Mouse (Mus musculus) lung, postnatal 14 days (tissue): ENCODE results near the gene Hpcal4.

ENCODE experiments used
- DNase-seq: peaks from one replicate; pipeline ENCODE4 v3.0.0; 2021

The Hpcal4 gene

DNA sequence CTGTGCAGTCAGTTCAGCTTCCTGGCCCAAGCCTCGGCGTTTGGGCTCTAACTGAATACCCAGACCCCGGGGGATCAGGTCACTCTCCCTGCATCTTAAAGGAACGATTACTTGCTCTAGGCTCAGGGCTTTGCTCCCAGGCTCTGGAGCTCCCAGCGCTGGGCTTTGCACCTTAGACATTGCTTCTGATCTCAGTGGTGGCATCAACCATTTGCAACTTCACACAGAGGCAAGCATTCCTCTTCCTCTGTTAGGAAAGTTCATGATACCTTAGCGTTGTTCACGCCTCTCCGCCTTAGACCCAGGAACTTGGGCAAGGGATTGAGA is 19.0 kb downstream of the Hpcal4 start:
- DNase-seq, result no peak

DNA sequence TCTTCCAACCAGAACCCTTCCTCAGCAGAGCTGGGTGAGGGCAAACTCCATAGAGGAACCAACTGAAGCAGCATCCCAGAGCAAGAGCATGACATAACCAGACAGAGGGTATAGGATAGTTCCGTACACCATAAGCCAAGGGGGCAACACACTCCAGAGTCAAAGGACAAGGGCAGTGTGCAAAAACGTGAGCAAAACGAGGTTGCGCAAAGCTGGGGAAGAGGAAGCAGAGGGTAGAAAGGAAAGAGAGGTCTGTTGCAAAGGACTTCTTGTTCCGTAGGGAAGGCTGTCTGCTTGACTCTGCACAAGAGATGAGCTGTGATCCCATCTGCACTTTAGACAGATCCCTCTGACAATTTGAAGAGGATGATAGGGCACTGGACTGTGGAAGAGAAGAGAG is 24.3 kb downstream of the Hpcal4 start:
- DNase-seq, result no peak

DNA sequence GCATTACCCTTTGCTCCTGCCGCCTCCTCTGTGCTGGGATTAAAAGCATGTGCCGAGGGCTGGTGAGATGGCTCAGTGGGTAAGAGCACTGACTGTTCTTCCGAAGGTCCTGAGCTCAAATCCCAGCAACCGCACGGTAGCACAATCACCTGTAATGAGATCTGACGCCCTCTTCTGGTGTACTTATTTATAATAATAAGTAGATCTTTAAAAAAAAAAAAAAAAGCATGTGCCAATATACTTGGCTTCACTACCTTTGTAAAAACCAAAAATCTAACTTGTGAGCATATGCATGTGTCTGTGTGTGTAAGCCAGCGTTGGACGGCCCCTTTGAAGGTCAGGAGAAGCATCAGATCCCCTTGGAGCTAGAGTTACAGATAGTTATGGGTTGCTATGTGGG is 28.0 kb downstream of the Hpcal4 start:
- no peak for DNase-seq

DNA sequence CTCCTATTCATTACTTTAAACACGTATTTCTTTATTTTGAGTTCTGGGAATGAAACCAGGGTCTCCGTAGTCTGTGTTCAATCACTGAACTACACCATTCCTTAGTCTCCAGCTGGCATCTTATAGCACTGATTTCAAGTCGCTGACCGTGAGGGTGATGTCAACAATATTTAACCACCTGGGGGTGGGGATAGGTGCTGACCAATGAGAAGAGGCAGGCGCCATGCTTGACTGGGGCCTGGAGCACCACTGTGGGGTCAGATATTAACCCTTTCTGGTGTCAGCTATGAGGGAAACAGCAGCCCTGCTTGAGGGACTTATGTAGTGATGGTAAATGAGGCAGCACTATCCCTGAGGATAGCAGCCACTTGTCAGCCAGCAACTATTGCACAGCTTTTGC is 28.4 kb downstream of the Hpcal4 start:
- no peak for DNase-seq

DNA sequence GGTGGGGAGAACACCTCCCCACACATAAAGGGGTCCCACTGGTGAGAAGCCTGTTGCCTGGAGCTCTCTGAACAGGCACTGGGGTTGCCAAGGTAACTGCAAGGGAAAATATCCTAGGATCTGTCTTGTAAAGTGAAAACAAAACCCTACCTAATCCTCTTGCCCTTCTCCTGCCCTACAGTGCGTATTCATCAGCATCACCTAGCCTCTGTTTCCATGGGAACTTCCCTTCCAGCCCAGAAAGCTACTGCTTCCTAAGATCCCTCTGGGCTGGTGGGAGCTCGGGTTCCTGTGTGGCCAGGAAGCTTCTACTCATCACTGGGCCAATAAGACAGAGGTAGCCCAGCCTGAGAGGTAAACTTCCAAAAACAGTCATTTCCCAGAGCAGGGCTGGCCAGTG is 29.3 kb downstream of the Hpcal4 start:
- no peak for DNase-seq

DNA sequence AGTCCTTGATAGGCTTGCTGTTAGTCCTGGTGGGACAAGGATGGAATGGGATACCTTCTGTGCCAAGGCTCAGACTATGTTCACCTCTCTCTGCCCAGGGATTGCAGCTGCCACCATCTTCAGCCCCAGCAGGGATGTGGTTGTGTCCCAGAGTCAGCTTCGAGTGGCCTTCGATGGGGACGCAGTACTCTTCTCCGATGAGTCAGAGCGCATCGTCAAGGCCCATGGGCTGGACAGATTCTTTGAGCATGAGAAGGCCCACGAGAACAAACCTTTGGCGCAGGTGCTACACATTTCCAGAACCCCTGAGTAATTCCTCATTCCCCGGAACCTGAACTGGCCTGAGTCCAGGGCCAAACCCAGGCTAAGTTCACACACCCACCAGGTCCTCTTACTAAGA is 30.9 kb downstream of the Hpcal4 start:
- DNase-seq, result no peak

DNA sequence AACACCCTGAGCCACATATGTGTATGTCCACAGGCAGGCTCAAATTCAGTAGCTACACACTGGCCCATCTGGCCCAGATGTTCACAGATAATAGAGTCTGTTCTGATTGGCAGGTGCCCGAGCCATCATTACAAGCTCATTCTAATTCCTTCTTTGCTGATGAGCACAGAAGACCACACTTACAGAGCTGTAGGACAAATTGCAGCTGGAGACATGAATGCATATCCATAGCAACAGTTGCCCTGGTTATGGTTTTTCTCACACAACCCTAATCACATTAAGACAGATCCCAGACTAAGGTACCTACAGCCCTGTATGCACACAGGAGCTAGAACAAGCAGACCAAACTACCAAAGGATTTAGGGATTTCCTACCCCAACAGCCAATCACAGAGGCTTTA is 32.3 kb downstream of the Hpcal4 start:
- no peak for DNase-seq

DNA sequence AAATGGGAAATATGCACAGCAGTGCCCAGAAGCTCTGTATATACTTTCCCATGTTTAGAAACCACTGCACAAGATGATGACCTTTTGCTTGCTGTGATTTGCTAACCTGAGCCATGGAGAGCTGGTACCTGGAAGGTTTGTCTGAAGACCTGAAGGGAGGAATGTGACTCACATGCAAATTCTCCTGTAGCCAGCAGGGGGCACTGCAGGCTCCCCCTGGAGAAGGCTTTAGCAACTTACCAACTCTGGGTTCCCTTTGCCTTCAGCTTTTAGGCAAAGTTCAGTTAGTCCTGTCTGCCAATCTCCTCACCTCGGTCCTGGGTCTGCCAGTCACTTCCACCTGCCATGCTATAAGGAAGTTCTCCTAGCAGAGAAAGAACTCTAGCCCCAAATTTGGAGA is 33.8 kb downstream of the Hpcal4 start:
- peak; percentile 53 for DNase-seq

DNA sequence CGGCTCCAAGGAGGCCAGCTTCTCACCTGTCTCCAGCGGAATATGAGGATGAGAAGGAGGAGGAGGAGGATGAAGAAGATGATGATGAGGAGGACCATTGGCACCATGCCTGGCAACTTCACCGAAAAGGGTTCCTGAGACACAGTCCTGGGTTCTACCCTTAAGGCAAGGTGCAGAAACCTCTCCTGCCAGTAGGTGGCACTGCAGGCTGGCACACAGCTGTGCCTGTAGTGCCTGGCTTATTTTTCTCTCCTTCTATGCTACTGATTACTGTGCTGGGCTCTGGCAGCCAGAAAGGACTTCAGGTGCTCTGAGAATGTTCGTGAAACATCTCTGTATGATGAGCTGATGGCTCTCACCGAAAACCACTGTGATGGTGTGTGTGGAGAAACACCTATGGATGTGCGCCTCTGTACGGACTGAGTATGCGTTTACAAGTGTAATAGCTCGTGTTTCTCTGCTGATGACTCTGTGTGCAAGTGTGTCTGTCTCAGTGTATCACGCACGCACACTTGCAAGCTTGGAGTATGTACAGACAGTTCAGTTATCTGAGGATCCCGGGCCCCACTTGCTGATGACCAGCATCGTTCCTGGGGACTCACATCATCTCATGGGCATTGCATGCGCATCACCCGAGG is 36.8 kb downstream of the Hpcal4 start:
- peak; percentile 78 for DNase-seq

DNA sequence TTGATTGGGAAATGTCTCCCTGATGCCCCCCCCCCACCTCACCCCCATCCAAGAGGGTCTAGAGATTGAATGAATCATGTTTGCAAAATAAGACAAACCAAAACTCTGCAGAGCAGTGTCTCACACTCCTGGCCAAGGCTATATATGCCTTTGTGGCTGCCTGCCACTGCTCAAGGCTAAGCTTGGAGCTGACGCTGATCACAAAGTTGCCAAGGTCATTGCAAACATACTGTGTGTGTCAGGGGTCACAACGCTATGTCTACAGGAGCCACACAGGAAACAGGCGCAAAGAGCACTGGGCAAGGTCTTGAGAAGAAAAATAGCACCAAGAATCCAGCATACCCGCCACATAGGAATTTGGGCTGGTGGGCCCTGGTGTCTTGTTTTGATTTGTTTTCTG is 37.6 kb downstream of the Hpcal4 start:
- DNase-seq, result no peak

DNA sequence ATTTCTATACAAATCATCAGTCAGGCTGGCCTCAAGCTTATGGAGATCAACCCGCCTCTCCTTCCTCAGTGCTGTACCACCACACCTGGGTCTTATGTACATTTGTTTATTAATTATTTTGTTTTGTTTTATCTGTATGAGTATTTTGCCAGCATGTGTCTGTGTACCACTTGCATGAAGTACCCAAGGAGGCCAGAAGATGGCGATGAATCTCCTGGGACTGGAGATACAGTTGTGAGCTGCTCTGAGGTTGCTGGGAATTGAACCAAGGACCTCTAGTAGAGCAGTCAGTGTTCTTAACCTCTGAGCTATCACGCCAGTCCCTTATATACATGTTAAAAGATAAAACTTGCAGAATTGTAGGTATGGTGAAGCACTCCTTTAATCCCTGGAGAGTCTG is 40.3 kb downstream of the Hpcal4 start:
- DNase-seq, result no peak

DNA sequence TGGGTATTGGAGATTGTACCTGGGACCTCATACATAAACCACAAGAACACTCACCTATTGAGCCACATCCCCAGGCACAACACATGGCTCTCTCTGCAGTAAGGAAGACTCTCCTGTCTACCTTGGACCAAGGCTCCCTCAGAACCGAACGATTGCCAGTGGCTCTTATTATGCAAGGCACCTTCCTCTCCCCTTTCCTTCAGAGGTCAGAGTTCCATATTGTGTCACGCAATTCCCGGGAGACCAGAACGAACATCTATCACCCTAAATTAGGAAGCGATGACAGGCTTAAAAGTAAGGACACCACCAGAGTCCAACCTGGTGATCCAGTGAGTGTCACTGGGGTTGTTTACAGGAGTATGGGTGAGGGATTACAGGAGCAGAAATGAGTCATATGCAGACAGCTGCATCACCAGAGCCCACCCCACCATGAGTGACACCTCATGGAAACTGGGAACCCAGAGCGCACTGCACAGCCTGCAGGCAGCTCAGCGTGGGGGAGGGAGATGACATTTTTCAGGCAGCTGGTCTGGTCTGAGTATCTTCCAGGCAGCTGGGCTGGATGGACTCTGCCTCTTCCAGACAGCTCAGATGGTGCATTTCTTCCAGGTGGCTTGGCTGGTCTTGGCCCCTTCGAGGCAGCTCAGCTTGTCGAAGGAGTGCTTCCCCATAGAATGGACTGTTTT is 42.8 kb downstream of the Hpcal4 start:
- DNase-seq, result peak; percentile 30

DNA sequence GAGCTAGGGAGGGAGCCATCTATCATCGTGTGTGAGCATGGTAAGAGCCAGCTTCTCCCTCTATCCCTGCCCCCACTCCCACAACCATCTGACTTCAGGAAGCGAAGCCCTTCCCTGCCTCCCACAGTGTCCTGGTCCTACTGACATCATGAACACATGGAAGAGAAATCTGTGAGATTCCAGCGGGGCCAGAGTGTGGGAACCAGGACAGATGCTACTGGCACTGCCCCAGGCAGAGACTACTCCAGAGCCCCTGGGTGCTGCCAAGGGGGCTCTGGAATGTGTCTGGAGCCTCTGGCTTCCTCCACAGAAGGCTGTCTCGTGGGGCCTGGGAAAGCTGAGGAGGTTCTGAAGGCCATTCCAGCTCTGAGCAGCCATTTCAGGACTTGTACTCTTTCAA is 44.7 kb downstream of the Hpcal4 start:
- DNase-seq, result peak; percentile 74

DNA sequence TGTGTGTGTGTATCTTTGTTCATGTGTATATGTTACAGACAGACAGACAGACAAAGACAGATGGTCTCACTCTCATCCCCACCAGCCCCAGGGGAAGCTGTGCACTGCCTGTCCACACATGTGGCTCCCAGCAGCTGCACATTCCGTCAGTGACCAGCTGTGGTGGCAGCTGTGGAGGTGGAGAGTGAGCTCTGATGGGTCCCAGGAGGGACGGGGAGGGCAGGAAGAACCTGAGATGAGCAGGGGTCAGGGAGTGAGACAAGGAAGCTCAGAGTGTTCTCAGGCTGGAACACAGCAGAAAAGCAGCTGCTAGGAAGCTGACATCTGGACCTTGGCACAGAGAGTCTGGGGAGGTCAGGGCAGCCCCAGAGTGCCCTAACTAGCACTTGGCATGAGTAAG is 45.2 kb downstream of the Hpcal4 start:
- peak; percentile 73 for DNase-seq

DNA sequence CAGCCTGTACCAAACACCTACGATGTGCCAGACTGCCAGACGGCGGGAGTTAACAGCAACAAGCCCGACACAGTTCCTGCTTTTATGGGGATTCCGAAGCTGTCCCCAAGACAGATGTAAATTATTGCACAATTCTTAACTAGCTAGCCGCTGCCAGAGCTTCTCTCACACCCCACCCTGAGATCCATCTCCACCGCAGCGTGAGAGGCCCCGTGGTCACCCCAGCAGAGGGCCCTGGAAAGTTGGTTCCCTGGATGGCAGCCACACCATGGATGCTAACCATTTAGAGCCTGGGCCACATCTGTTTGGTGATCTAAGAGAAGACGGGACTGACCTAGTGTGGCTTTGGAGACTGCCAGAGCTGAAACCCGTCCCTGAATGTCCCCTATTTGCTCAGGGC is 46.1 kb downstream of the Hpcal4 start:
- DNase-seq, result no peak

DNA sequence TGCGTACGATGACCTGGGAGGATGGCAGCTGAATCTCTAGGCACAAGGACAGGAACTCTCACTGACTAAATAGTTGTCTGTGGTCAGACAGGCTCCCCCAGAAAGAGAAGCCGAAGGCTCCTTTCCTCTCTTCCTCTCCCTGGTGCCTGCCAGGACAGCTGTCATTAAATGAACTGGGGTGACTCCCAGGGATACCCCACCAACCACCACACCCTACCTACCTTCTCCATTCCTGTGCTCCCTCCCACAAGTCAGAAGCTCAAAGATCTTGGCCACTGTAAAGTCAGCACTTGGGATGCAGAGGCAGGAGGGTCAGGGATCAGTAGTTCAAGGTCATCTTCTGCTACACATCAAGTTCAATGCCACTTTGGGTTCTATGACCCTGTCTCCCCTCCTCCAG is 49.8 kb downstream of the Hpcal4 start:
- DNase-seq, result no peak

DNA sequence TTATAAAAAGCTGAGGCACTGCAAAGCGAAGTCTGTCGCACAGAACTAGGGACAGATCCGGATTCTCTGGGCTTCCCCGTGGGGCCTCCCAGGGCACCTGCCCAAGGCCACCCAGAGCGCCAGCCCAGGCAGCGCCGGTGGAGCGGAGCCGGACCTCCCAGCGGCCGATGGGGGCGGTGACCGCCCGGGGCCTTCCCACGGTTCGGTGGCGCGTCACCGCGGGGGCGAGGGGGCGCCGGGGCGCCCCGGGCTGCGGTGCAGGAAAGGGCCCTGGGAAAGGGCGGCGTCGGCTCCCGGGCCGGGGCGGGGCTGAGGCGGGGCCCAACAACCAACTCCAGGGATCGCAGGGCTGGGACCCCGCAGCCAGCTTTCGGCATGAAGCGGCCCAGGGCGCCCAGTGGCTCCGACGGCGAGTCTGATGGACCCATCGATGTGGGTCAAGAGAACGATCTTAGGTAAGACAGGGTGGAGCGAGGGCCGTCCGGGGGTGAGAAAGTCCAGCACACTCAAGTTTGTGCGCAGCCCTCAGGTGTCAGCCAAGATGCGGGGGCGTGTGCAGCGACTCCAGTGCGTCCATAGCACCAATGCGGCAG is 50.6 kb downstream of the Hpcal4 start, which contains the start of gene Heyl:
TSS of gene Heyl (plus strand) at position 65 of the 593 bp plus-strand sequence.
- peak; percentile 68 for DNase-seq

DNA sequence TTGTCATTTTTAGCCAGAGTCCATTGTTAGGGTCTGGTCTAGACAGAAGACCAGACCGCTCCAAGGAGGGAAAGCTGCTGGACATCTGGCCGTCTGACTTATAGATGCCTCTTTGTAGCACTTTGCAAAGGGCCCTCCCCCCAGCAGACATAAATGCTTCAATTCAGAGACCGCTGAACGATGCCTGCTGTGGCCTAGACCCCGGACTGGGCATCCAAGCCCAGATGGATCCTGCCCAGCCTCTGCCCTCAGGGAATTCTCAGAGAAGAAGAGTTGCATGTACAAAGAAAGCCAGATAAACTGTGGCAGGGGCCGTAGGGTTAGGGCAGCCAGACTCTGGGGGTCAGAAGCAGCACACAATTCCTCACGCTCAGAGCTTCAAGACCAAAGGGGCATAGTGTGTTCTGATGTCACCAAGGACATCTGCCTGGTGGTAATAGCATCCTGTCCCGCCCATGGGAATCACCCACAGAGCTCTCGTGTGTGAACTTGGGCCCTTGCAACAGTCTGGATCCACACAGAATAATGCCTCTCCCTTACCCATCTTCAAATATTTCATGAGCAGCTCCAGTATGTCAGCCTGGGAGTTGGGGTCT is 52.9 kb downstream of the Hpcal4 start:
- no peak for DNase-seq

DNA sequence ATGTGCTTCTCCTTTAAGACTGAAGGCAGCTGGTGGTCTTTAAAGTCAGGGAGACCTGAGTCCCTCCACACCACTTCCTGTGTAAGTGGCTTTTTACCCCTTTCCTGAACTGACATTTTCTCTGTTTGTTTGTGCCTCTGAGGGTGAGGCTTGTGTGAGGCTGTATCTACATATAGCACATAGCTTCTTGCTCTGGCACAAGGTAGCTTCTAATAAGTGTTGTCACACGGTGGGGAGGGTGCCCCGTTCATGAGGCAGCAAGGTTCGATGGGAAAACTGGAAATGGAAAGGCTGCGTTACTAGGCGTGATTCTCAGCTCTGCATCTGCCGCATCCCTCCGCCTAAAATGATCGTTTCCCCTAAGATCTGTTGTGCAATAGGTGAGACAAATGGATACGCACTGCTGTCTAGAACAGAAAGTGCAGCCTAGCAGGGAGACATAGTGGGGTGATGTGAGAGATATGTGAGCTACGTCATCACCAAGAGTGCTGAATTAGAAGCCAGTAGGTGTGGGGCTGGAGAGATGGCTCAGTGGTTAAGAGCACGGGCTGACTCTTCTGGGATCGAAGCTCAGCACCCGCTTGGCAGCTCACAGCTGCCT is 53.5 kb downstream of the Hpcal4 start:
- DNase-seq, result no peak

DNA sequence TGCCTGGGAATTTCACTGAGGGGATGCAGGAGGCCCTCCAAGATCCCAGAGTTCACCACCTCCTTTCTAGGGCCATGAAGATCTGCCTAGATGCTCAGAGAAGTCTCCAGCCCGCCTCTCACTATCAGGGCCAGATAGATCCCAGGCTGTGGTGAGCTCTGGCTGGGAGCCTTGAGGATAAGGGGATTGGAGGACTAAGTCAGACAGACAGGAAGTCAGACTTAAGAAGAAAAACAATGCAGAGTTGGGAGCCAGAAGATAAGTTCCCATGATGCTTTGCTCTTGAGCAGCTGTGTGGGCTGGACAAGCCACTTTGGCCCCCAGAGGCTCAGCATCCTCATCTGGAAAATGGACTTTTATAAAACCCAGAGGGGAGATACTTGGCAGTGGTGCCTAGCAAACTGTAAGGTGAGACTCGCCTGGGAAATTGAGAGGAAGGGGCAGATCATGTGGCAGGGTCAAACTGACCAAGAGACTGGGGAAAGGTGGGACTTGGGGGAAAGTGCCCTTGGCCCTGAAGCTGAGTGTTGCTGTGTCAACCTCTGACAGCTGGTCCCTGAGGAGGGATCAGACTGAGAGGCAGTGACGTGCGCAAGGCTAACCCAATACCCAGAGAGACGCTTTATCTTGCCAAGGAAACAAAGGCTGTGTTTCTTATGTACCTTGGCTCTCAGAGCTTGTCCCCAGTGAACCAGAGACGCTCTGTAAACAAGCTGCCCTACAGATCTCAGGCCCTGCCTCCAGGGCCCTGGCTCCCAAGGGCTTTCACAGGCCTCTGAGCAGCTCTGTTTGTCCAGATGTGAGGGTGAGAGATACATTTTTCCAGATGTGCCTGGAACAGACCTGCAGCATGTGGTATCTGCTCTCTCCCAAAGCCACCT is 54.6 kb downstream of the Hpcal4 start:
- no peak for DNase-seq

DNA sequence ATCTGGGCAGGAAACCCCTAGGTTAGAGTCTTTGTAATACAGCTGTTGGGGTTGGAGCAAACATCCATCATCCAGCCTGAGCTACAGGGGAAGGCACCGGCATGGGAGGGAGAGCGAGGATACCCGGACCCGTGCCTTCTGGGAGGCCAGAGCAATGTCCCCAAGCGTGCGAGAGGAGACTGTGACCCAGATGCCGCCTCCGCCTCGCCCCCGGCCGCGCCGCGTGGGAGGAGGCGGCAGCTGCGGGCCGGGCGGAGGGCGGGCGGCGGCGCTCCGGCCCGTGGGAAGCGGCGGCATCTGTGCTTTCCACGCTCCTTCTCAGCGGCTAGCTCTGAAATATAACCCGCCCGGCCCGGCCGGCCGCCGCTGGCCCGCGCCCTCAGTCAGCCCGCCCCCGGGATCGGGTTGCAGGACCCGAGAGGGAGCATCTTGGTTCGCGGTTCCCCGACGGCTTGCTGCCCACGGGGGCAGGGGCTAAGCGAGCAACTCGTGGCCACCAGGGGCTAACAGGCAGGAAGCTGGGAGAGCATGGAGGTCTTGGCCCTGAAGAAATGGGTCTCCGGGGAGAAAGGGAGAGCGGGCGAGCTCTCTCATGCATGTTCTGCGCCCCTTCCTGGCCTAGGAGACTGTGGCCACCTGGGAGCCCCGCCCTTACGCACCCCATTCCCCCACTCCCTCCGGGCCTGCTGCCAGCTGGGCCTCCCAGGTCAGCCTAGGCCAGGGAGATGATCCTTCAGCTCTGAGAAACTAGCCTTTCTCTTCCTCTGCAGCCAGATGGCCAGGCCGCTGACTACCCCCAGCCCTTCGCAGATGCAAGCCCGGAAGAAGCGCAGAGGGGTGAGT is 56.6 kb downstream of the Hpcal4 start:
- peak; percentile 56 for DNase-seq
